Comparison of ENCODE assay signal across 8 mouse cellular contexts in genomic region chr11:70213736-70214135, GRCm38 (mm10). TPM values are rescaled to one million over a fixed set of nuclear protein-coding genes. Genes with fewer than 3 reads are reported as not detected.
DNase-seq lines count a peak whose midpoint lies in the region; ATAC-seq and TF ChIP-seq lines count a peak whose summit lies in the region.

No protein-coding gene starts in this region.

- H3K27ac ChIP-seq in layer of hippocampus, adult 2 months: peak overlapping the region; percentile 88
- no peak overlapping the region for H3K27ac ChIP-seq in hindbrain, embryonic 12.5 days
- no peak overlapping the region for H3K27ac ChIP-seq in liver, postnatal 0 days (ENCODE audit: low read depth)

- no peaks in the 10 kb centered on the region for H3K9me3 ChIP-seq in hindbrain, embryonic 12.5 days (replicated peaks)
- no peaks in the 10 kb centered on the region for H3K9me3 ChIP-seq in liver, postnatal 0 days (ENCODE audit: low read length)

- ATAC-seq in hindbrain, embryonic 12.5 days (ENCODE audit: low FRiP score): peak; percentile 20; the same call in 1 of the 2 replicates
- peak; percentile 26; the same call in 1 of the 2 replicates for ATAC-seq in liver, postnatal 0 days

- TF ChIP-seq CTCF in layer of hippocampus, adult 2 months (conservative IDR thresholded peaks at IDR 0.05): no peak
- no peak for TF ChIP-seq CTCF in liver, postnatal 0 days (IDR thresholded peaks at IDR 0.05; ENCODE audit: low read depth)

- DNase-seq in layer of hippocampus, adult 2 months (ENCODE audit: low spot score in 2 of 2): no peak
- no peak for DNase-seq in layer of hippocampus, postnatal 25 days (ENCODE audit: extremely low spot score in 1 of 2, low spot score in 1 of 2)
- DNase-seq in cerebellum, adult 8-10 months: peak; percentile 76
- no peak for DNase-seq in liver, postnatal 0 days
- DNase-seq in spleen, postnatal 14 days (ENCODE audit: low spot score in 2 of 2): no peak
- DNase-seq in embryo, embryonic 10 days (ENCODE audit: low spot score): no peak
- DNase-seq in retina, embryonic 14.5 days (ENCODE audit: low spot score): no peak

- peak overlapping the region; percentile 59 for H3K9ac ChIP-seq in hindbrain, embryonic 12.5 days
- H3K9ac ChIP-seq in liver, postnatal 0 days (replicated peaks): no peak overlapping the region

- H3K4me2 ChIP-seq in hindbrain, embryonic 12.5 days (replicated peaks): peak overlapping the region; percentile 57
- H3K4me2 ChIP-seq in liver, postnatal 0 days (ENCODE audit: low read depth, low read length): peak overlapping the region; percentile 64

- H3K4me3 ChIP-seq in layer of hippocampus, adult 2 months: peak overlapping the region; percentile 64
- peak overlapping the region; percentile 33 for H3K4me3 ChIP-seq in hindbrain, embryonic 12.5 days
- H3K4me3 ChIP-seq in liver, postnatal 0 days (ENCODE audit: low read depth, low read length): peak overlapping the region; percentile 32

- H3K36me3 ChIP-seq in hindbrain, embryonic 12.5 days: peaks cover 19% of the 10 kb centered on the region
- H3K36me3 ChIP-seq in liver, postnatal 0 days (replicated peaks; ENCODE audit: insufficient read depth, low read length): no peaks in the 10 kb centered on the region

- TF ChIP-seq EP300 in liver, postnatal 0 days (IDR thresholded peaks at IDR 0.05; ENCODE audit: low read depth): no peak

- H3K4me1 ChIP-seq in hindbrain, embryonic 12.5 days: peaks cover 20% of the 10 kb centered on the region
- peaks cover 13% of the 10 kb centered on the region for H3K4me1 ChIP-seq in liver, postnatal 0 days (ENCODE audit: insufficient read depth)

- peaks cover 68% of the 10 kb centered on the region for H3K27me3 ChIP-seq in hindbrain, embryonic 12.5 days
- peaks cover 35% of the 10 kb centered on the region for H3K27me3 ChIP-seq in liver, postnatal 0 days (ENCODE audit: insufficient read depth, low read length)

- 7% methylated on average over 26 of the region's 26 CpGs for WGBS in hindbrain, embryonic 12.5 days
- 9% methylated on average over 26 of the region's 26 CpGs for WGBS in liver, postnatal 0 days (ENCODE audit: insufficient replicate concordance)

RNA-seq across cellular contexts. Expression of gene Slc16a11, which starts 1.2 kb away (rescaled TPM):
- 10 to 100 TPM; 35.2 to 47.0 TPM for total RNA-seq in layer of hippocampus, adult 2 months (2021)
- total RNA-seq in layer of hippocampus, postnatal 25 days (2021): 10 to 100 TPM; 28.1 to 39.2 TPM
- 2.4 and 2.6 TPM in 2 replicates for polyA plus RNA-seq in hindbrain, embryonic 12.5 days (2016; fragmentation: Nextera tagmentation; extraction: Ambion mirVana)
- polyA plus RNA-seq in liver, postnatal 0 days (2015; fragmentation: Nextera tagmentation; extraction: Ambion mirVana): 1.4 and 1.8 TPM in 2 replicates

RNA-seq across cellular contexts. Expression of gene Slc16a13, which starts 7.1 kb away (rescaled TPM):
- total RNA-seq in layer of hippocampus, adult 2 months (2021): 10 to 100 TPM in 1 of 2 experiments, 1 to 10 TPM in 1; 7.9 to 11.0 TPM
- 10 to 100 TPM in 1 of 2 experiments, 1 to 10 TPM in 1; 7.0 to 10.0 TPM for total RNA-seq in layer of hippocampus, postnatal 25 days (2021)
- 16.4 and 20.8 TPM in 2 replicates for polyA plus RNA-seq in hindbrain, embryonic 12.5 days (2016; fragmentation: Nextera tagmentation; extraction: Ambion mirVana)
- 1.3 and 1.9 TPM in 2 replicates for polyA plus RNA-seq in liver, postnatal 0 days (2015; fragmentation: Nextera tagmentation; extraction: Ambion mirVana)

RNA-seq across cellular contexts. Expression of gene Bcl6b, which starts 15.9 kb away (rescaled TPM):
- total RNA-seq in layer of hippocampus, adult 2 months (2021): 1 to 10 TPM in 1 of 2 experiments, under 1 TPM in 1; 0.83 to 1.4 TPM
- total RNA-seq in layer of hippocampus, postnatal 25 days (2021): 1 to 10 TPM; 1.2 to 2.1 TPM
- 5.4 and 8.3 TPM in 2 replicates for polyA plus RNA-seq in hindbrain, embryonic 12.5 days (2016; fragmentation: Nextera tagmentation; extraction: Ambion mirVana)
- polyA plus RNA-seq in liver, postnatal 0 days (2015; fragmentation: Nextera tagmentation; extraction: Ambion mirVana): 1.4 and 1.8 TPM in 2 replicates

RNA-seq across cellular contexts. Expression of gene 0610010K14Rik, which starts 24.0 kb away (rescaled TPM):
- 10 to 100 TPM; 43.8 to 48.7 TPM for total RNA-seq in layer of hippocampus, adult 2 months (2021)
- 10 to 100 TPM; 50.6 to 55.6 TPM for total RNA-seq in layer of hippocampus, postnatal 25 days (2021)
- polyA plus RNA-seq in hindbrain, embryonic 12.5 days (2016; fragmentation: Nextera tagmentation; extraction: Ambion mirVana): 197 and 210 TPM in 2 replicates
- 48.9 and 55.2 TPM in 2 replicates for polyA plus RNA-seq in liver, postnatal 0 days (2015; fragmentation: Nextera tagmentation; extraction: Ambion mirVana)

RNA-seq across cellular contexts. Expression of gene Gm21988, which starts 25.9 kb away (rescaled TPM):
- total RNA-seq in layer of hippocampus, adult 2 months (2021): 1 to 10 TPM; 3.9 to 4.3 TPM
- total RNA-seq in layer of hippocampus, postnatal 25 days (2021): 1 to 10 TPM; 3.2 to 4.5 TPM
- polyA plus RNA-seq in hindbrain, embryonic 12.5 days (2016; fragmentation: Nextera tagmentation; extraction: Ambion mirVana): 11.3 and 14.6 TPM in 2 replicates
- polyA plus RNA-seq in liver, postnatal 0 days (2015; fragmentation: Nextera tagmentation; extraction: Ambion mirVana): 5.4 and 5.8 TPM in 2 replicates
